Mouse (Mus musculus) limb, embryonic 14.5 days (tissue): Measurements from ENCODE around the gene Cdkn2a. TPM values are rescaled to one million over a fixed set of nuclear protein-coding genes. Genes with fewer than 3 reads are reported as not detected.

ENCODE experiments used
- ATAC-seq: fragments of 200-750 bp; cut with Nextera tagmentation; 2 replicates; pipeline ENCODE4 v1.8.0; 2017; ENCODE audit warnings: low read depth, moderate number of reproducible peaks, moderate TSS enrichment; ENCODE audit not compliant: low FRiP score
- DNase-seq: peaks from one replicate; pipeline ENCODE4 v3.0.0-alpha.2; 2015; ENCODE audit warnings: low spot score
- H3K27ac ChIP-seq: fragments of 300-500 bp; sonication (generic); replicated peaks from 2 replicates; pipeline ENCODE4 v1.5.1; 2014; ENCODE audit warnings: low read depth, mild to moderate bottlenecking, low read length, moderate library complexity, mixed read lengths
- H3K27me3 ChIP-seq: fragments of 300-500 bp; sonication (generic); 2 replicates; pipeline ENCODE4 v1.6.1; 2014; ENCODE audit warnings: low read length, mixed read lengths; ENCODE audit not compliant: control insufficient read depth, insufficient read depth
- H3K36me3 ChIP-seq: fragments of 300-500 bp; sonication (generic); 2 replicates; pipeline ENCODE4 v1.6.1; 2014; ENCODE audit warnings: mild to moderate bottlenecking, low read length, moderate library complexity, mixed read lengths; ENCODE audit not compliant: control insufficient read depth, insufficient read depth
- H3K4me1 ChIP-seq: fragments of 300-500 bp; sonication (generic); 2 replicates; pipeline ENCODE4 v1.6.1; 2014; ENCODE audit warnings: antibody characterized with exemption, low read length, mixed read lengths; ENCODE audit not compliant: control insufficient read depth, insufficient read depth
- H3K4me2 ChIP-seq: fragments of 300-500 bp; sonication (generic); replicated peaks from 2 replicates; pipeline ENCODE4 v1.6.1; 2014; ENCODE audit warnings: low read depth, mild to moderate bottlenecking, low read length, moderate library complexity; ENCODE audit not compliant: severe bottlenecking
- H3K4me3 ChIP-seq: fragments of 300-500 bp; sonication (generic); replicated peaks from 2 replicates; pipeline ENCODE4 v1.5.1; 2014; ENCODE audit warnings: low read length
- H3K9ac ChIP-seq: fragments of 300-500 bp; sonication (generic); 2 replicates; pipeline ENCODE4 v1.6.1; 2014; ENCODE audit warnings: mild to moderate bottlenecking, low read depth, low read length, moderate library complexity; ENCODE audit not compliant: severe bottlenecking
- H3K9me3 ChIP-seq: fragments of 300-500 bp; sonication (generic); 2 replicates; pipeline ENCODE4 v1.6.1; 2016; ENCODE audit warnings: low read length; ENCODE audit not compliant: control insufficient read depth
- POLR2A ChIP-seq: fragments of 200-500 bp; IDR thresholded peaks from 2 replicates; pipeline ENCODE4 v1.8.0; 2012; ENCODE audit warnings: inconsistent platforms, mild to moderate bottlenecking, moderate library complexity, borderline replicate concordance; ENCODE audit not compliant: insufficient read depth, insufficient read length; ENCODE audit errors: extremely low read depth
- WGBS: fragments of 180-500 bp; shearing (Covaris S2); extraction: QIAGEN DNeasy Blood & Tissue Kit; methylation state at CpG from one replicate; pipeline ENCODE4 v1.1.7; 2014; 5-methylcytosine and 5-hydroxymethylcytosine counted together
- polyA plus RNA-seq, 2 experiments: library from polyadenylated mRNA; depleted of rRNA in 1 of 2; stranded (reverse) in 1 of 2; unstranded in 1 of 2; fragments of >200 nt; fragmentation: Nextera tagmentation in 1 of 2; extraction: Ambion mirVana in 1 of 2; gene quantifications; 2 replicates each; pipeline versions ENCODE4 v1.2.1 to v1.2.3; 2012 to 2014

Gene Cdkn2a
- polyA plus RNA-seq, 2 experiments = 0.47 TPM; not detected in 1

GRCm38 (mm10) chr4:89282661-89283060 lies 11.8 kb downstream of the Cdkn2a start:
- DNase-seq = no peak
- Histone ChIP-seq H3K4me2 (no peak overlapping the region), H3K4me1 (no peaks in the 10 kb centered on the region), H3K9ac (no peak overlapping the region), H3K36me3 (no peaks in the 10 kb centered on the region), H3K4me3 (no peak overlapping the region), H3K9me3 (no peaks in the 10 kb centered on the region), H3K27me3 (peaks cover 83% of the 10 kb centered on the region), H3K27ac (no peak overlapping the region)
- WGBS = 1% methylated on average over 12 of the region's 12 CpGs
- ATAC-seq = no peak
- no peak for TF ChIP-seq POLR2A

GRCm38 (mm10) chr4:89282036-89282566 lies 12.4 kb downstream of the Cdkn2a start:
- H3K36me3 ChIP-seq = no peaks in the 10 kb centered on the region
- H3K27ac ChIP-seq = no peak overlapping the region
- no peak overlapping the region for H3K9ac ChIP-seq
- H3K4me3 ChIP-seq = no peak overlapping the region; the same call in 1 of the 2 replicates
- H3K4me1 ChIP-seq = no peaks in the 10 kb centered on the region
- no peaks in the 10 kb centered on the region for H3K9me3 ChIP-seq
- no peak for DNase-seq
- no peak overlapping the region for H3K4me2 ChIP-seq
- WGBS = under 1% methylated on average over 25 of the region's 25 CpGs
- no peak for TF ChIP-seq POLR2A
- H3K27me3 ChIP-seq = peaks cover 84% of the 10 kb centered on the region
- peak; percentile 44 for ATAC-seq

- Histone ChIP-seq H3K9ac (no peak overlapping the region), H3K27ac (no peak overlapping the region), H3K9me3 (no peaks in the 10 kb centered on the region), H3K4me1 (no peaks in the 10 kb centered on the region), H3K4me2 (no peak overlapping the region), H3K4me3 (no peak overlapping the region), H3K36me3 (no peaks in the 10 kb centered on the region), H3K27me3 (peaks cover 86% of the 10 kb centered on the region)
- no peak for TF ChIP-seq POLR2A
- WGBS = 2% methylated on average over 7 of the region's 7 CpGs
- DNase-seq (no peak), ATAC-seq (no peak)
Measured at GRCm38 (mm10) chr4:89281236-89281635, 13.2 kb downstream of the Cdkn2a start.

- DNase-seq = no peak
- no peak for TF ChIP-seq POLR2A
- H3K9me3 ChIP-seq = no peaks in the 10 kb centered on the region; the same call in 1 of the 2 replicates
- ATAC-seq = no peak
- 0% methylated on average over 2 of the region's 2 CpGs for WGBS
- H3K4me1 ChIP-seq = no peaks in the 10 kb centered on the region
- no peak overlapping the region for H3K27ac ChIP-seq
- H3K36me3 ChIP-seq = no peaks in the 10 kb centered on the region
- H3K4me2 ChIP-seq = no peak overlapping the region
- H3K27me3 ChIP-seq = peaks cover 92% of the 10 kb centered on the region
- H3K4me3 ChIP-seq = no peak overlapping the region
- H3K9ac ChIP-seq = no peak overlapping the region
Measured at GRCm38 (mm10) chr4:89279641-89280040, 14.8 kb downstream of the Cdkn2a start.

GRCm38 (mm10) chr4:89277381-89277940 lies 17.0 kb downstream of the Cdkn2a start:
- ATAC-seq = no peak
- Histone ChIP-seq H3K4me3 (no peak overlapping the region), H3K27me3 (peaks cover 96% of the 10 kb centered on the region), H3K9ac (no peak overlapping the region), H3K4me1 (no peaks in the 10 kb centered on the region), H3K27ac (no peak overlapping the region), H3K9me3 (no peaks in the 10 kb centered on the region; the same call in 1 of the 2 replicates), H3K4me2 (no peak overlapping the region), H3K36me3 (no peaks in the 10 kb centered on the region)
- WGBS = 6% methylated on average over 5 of the region's 5 CpGs
- no peak for TF ChIP-seq POLR2A
- no peak for DNase-seq

GRCm38 (mm10) chr4:89276669-89277219 lies 17.7 kb downstream of the Cdkn2a start:
- Histone ChIP-seq H3K36me3 (no peaks in the 10 kb centered on the region), H3K9ac (no peak overlapping the region), H3K4me3 (no peak overlapping the region), H3K4me2 (no peak overlapping the region), H3K4me1 (no peaks in the 10 kb centered on the region), H3K9me3 (no peaks in the 10 kb centered on the region; the same call in 1 of the 2 replicates), H3K27me3 (peaks cover 96% of the 10 kb centered on the region), H3K27ac (no peak overlapping the region)
- ATAC-seq (no peak), DNase-seq (no peak)
- TF ChIP-seq POLR2A = no peak
- WGBS = 1% methylated on average over 37 of the region's 37 CpGs
